Mouse (Mus musculus) kidney, postnatal 4 days (tissue): ENCODE measurements around the gene Pdp2.
"Not testable (repeated sequence)": the region's sequence is repeated elsewhere in the genome, so short reads cannot be mapped to it uniquely, and the experiment has no call there.

Source experiments
- DNase-seq, 2 experiments: peaks; one replicate each; pipeline ENCODE4 v3.0.0; 2021; ENCODE audit warnings: mixed read lengths in 2 of 2

Pdp2 gene

DNA sequence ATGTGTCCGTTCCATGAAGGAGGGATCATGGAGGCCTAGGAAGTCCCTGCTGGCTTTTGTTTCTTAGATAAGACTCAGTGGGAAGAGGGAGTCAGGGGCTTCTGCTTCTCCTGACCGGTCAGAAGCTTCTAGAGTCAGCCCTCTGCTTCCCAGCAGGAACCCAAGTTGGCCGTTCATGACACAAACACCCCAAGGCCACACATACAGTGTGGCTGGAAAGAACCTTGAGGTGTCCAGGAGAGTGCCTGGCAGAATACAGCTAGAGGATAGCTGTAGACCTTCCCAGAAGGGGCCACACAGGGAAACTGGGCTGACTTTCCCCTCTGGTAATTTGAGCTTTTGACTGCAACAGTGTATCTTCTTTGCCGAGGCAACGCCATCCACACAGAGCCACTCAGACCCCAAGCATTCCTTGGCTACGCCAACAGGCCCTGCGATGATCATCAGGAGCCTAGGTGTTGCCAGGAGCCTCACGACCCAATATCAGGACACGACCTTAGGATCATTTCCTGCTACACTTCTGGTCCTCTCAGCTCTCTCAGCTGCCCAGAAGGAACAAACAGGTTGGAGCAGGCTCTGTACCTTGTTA, 42.0 kb downstream of the Pdp2 start:
- DNase-seq, result peak; percentile 1

GRCm38 (mm10) chr8:104635004-104635710, 43.9 kb downstream of the Pdp2 start:
- peak; percentile 0 to 1 for DNase-seq

- no peak for DNase-seq
Measured at GRCm38 (mm10) chr8:104638010-104638409, 46.8 kb downstream of the Pdp2 start.

GRCm38 (mm10) chr8:104640241-104640640, 49.0 kb downstream of the Pdp2 start:
- no peak for DNase-seq

DNA sequence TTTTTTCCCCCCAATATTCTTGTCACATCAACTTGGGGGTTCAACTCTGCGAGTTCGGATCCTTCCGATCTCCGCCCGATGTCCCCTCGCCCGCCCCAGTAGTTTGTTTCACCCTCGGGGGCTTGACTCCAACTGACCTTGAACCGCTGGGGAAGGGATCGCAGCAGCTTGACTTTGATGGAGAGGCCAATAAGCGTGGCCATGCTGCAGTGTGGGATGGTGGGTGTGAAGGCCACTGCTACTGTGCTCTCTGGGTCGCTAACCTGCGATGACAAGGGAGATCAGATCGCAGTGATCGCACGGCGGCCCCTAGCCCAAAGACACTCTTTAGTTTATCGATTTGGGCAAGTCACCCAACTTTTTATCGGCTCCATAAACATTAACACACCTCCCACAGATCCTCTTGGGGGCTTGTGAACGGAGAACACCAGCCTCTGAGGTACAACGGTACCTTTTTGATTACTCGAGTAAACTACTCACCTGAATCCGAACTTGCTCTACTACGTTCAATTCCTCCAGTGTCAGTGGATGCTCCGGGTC, 49.6 kb downstream of the Pdp2 start:
- DNase-seq, result no peak

DNA sequence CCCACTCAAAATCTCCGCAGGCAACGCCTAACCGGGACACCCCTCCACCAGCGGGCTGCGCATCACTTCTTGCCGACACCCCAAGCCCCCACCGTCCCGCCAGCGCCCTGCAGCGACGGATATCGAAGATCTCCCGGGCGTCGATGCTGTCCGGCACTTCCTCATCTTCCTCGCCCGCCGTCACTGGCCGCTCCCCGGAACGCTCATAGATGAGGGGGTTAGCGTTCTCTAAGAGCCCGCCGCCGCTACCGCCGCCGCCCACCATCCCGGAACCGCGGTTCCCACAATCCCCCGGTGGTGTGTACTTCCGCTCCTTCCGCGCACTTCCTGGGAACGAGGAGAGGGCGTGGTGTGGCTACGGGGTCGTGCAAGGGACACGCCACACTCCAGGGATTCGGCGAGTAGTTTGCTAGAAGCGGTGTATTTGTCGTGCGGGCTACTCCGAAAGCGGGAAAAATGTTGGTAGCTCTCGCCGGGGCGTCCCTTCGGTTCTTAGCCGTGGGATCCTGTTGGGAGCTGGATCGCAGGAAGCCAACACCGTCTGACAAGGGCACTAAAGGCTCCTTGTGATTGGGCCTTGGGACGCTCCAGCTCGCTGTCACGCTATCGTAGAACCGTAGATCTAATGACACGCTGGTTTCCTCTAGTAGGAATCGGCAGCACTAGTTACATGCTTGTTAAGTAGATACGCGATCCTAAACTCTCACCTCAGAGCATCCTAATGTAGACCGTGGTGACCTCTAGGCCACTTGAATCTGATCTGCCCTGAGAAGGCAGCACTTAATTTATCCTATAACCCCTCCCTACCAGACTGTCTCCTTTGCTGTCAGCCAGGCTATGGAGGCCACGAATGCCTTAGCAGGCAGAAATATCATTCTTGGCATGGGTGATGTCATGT, 50.4 kb downstream of the Pdp2 start, which contains the start of gene Ciao2b:
Gene Ciao2b, minus strand, starts transcription at position 540 of the 898 bp plus-strand sequence.
- DNase-seq, result peak; percentile 91 to 94

- no peak for DNase-seq
Measured at GRCm38 (mm10) chr8:104642324-104642654, 51.0 kb downstream of the Pdp2 start.

- DNase-seq, result not testable (repeated sequence)
Measured at GRCm38 (mm10) chr8:104644187-104644586, 52.9 kb downstream of the Pdp2 start.
